Mouse (Mus musculus) C2C12 (cell line): ENCODE measurements around the gene Txndc2. TPM values are rescaled to one million over a fixed set of nuclear protein-coding genes. Genes with fewer than 3 reads are reported as not detected.
A peak's percentile ranks its signal among the peaks of the same experiment; 100 is the strongest.

Source experiments
- H3K27me3 ChIP-seq: one replicate; pipeline ENCODE4 v1.6.1; 2011; ENCODE audit not compliant: control insufficient read depth, insufficient read depth, insufficient read length
- H3K36me3 ChIP-seq: one replicate; pipeline ENCODE4 v1.6.1; 2011; ENCODE audit not compliant: control insufficient read depth, insufficient read depth
- H3K4me3 ChIP-seq: one replicate; pipeline ENCODE4 v1.5.1; 2011; ENCODE audit warnings: mild to moderate bottlenecking, control low read depth; ENCODE audit not compliant: poor library complexity, insufficient read depth, severe bottlenecking
- H3K79me2 ChIP-seq: one replicate; pipeline ENCODE4 v1.6.1; 2011; ENCODE audit not compliant: control insufficient read depth, insufficient read depth
- H3K79me3 ChIP-seq: one replicate; pipeline ENCODE4 v1.6.1; 2011; ENCODE audit warnings: low read depth, control low read depth
- H3ac ChIP-seq: one replicate; pipeline ENCODE3; 2011; ENCODE audit warnings: low read depth; ENCODE audit not compliant: control insufficient read depth, insufficient read length
- CEBPB ChIP-seq: IDR thresholded peaks from one replicate; pipeline ENCODE4 v1.6.1; 2011; ENCODE audit warnings: low read depth, mild to moderate bottlenecking, control low read depth, moderate library complexity
- CTCF ChIP-seq: IDR thresholded peaks from one replicate; pipeline ENCODE4 v1.5.1; 2011; ENCODE audit not compliant: control insufficient read depth, insufficient read depth, insufficient read length
- FOSL1 ChIP-seq: IDR thresholded peaks from one replicate; pipeline ENCODE4 v1.8.0; 2011; ENCODE audit warnings: mild to moderate bottlenecking, low read length; ENCODE audit not compliant: poor library complexity, insufficient read depth, severe bottlenecking
- MAX ChIP-seq: IDR thresholded peaks from one replicate; pipeline ENCODE4 v1.6.1; 2011; ENCODE audit warnings: mild to moderate bottlenecking, control low read depth
- MYOD1 ChIP-seq: IDR thresholded peaks from one replicate; pipeline ENCODE4 v1.6.1; 2011; ENCODE audit warnings: low read depth; ENCODE audit not compliant: control insufficient read depth, insufficient read length
- MYOG ChIP-seq: IDR thresholded peaks from one replicate; pipeline ENCODE4 v1.6.1; 2011; ENCODE audit not compliant: control insufficient read depth, insufficient read length; ENCODE audit errors: extremely low read depth
- USF1 ChIP-seq: IDR thresholded peaks from one replicate; pipeline ENCODE4 v1.6.1; 2011; ENCODE audit warnings: low read depth, mild to moderate bottlenecking, control low read depth, moderate library complexity
- polyA plus RNA-seq: library from polyadenylated mRNA; unstranded; fragments of >200 nt; fragmentation: generic; extraction: Trizol; gene quantifications from one replicate; pipeline ENCODE4 v1.2.1, GENCODE M21; 2012; ENCODE audit warnings: missing spikeins

Gene Txndc2
- polyA plus RNA-seq, 1 experiment, result 0.12 TPM

DNA sequence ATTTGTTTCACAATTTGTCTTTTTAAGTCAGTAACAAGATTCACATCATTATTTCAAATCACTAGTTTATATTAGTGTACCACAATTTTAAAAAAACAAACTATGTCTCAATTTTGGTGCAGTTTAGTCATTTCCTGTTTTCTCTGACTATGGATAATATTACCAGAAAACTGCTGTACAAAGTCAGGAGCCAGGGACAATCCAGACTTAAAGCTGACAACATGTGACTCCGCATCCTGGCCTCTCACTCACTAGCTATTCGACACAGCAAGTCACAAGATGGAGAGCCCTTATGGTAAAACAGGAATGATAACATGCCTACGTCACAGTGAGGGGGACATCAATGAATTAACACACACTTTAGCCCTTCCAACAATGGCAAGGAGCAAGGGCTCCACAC, 20.7 kb upstream of the Txndc2 start:
- H3K27me3 ChIP-seq, result no peaks in the 10 kb centered on the region
- peaks cover 23% of the 10 kb centered on the region for H3K36me3 ChIP-seq
- H3K4me3 ChIP-seq, result no peak overlapping the region
- H3K79me3 ChIP-seq, result peaks cover 17% of the 10 kb centered on the region
- H3ac ChIP-seq, result no peak overlapping the region
- peaks cover 47% of the 10 kb centered on the region for H3K79me2 ChIP-seq
- TF ChIP-seq MYOD1 (no peak), CTCF (no peak), MAX (no peak), MYOG (no peak), USF1 (peak; percentile 65), CEBPB (peak; percentile 45), FOSL1 (no peak)

DNA sequence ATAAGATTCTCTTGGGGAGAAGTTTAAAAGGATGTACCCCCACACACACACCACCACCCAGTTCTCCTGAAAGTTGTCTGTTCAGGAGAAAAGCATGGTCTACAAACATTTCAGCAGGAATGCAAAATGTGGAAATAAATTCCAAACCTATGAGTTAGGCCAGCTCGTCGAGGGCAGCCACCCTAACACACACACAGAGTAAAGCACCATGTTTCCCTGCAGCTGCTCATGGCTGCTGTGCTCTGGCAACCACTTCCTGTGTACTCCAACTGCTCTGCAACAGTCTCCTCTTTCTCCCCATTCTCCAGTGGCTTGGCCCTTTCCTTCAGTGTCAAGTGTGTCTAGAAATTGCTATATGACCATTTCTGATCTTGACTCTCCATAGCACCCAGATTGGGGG, 16.4 kb upstream of the Txndc2 start:
- Histone ChIP-seq H3K27me3 (no peaks in the 10 kb centered on the region), H3K36me3 (peaks cover 16% of the 10 kb centered on the region), H3K79me3 (peaks cover 7% of the 10 kb centered on the region), H3K4me3 (no peak overlapping the region), H3ac (no peak overlapping the region), H3K79me2 (peaks cover 33% of the 10 kb centered on the region)
- TF ChIP-seq MAX, result peak; percentile 25
- TF ChIP-seq CTCF, result no peak
- peak; percentile 80 for TF ChIP-seq MYOD1
- TF ChIP-seq USF1, result no peak
- TF ChIP-seq FOSL1, result no peak
- no peak for TF ChIP-seq MYOG
- peak; percentile 14 for TF ChIP-seq CEBPB

DNA sequence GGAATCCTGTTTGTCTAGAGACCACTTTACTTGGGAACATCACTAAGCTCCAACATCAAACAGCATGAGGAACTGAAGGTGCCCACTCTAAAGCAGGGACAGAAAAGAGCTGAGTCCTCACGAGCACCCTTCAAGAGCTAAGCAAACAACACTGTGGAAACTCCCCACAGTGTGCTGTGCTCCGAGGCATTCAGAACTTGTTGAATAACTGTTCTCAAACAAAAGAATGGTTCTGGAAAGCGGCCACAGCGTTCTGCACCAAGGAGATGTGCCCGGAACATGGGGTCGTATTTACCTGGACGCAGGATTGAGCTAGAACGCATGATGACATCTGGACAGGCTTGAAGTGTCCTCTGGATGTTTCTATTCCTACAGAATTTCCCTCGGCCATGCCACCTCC, 16.0 kb upstream of the Txndc2 start:
- Histone ChIP-seq H3ac (no peak overlapping the region), H3K36me3 (peaks cover 21% of the 10 kb centered on the region), H3K4me3 (no peak overlapping the region), H3K27me3 (no peaks in the 10 kb centered on the region), H3K79me2 (peaks cover 29% of the 10 kb centered on the region), H3K79me3 (peaks cover 4% of the 10 kb centered on the region)
- TF ChIP-seq MAX (no peak), MYOG (no peak), MYOD1 (no peak), FOSL1 (no peak), USF1 (no peak), CEBPB (no peak), CTCF (no peak)

DNA sequence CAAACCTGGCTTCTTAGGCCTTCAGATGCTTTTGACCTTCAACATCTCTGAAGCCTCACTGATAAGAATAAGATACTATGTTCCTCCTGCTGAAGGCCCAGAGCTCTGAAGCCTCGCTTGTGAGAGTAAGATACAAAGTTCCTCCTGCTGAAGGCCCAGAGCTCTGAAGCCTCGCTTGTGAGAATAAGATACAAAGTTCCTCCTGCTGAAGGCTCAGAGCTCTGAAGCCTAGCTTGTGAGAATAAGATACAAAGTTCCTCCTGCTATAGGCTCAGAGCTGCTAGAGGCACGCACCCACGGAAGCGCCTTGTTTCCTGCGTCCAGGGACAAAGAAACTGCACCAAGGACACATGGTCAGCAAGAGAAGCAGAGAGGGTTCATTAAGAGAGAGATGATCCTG, 14.8 kb upstream of the Txndc2 start:
- H3K79me2 ChIP-seq, result peaks cover 20% of the 10 kb centered on the region
- H3ac ChIP-seq, result no peak overlapping the region
- H3K4me3 ChIP-seq, result no peak overlapping the region
- H3K36me3 ChIP-seq, result peaks cover 27% of the 10 kb centered on the region
- TF ChIP-seq MAX (no peak), MYOD1 (no peak), CTCF (no peak), MYOG (no peak), USF1 (no peak), FOSL1 (no peak), CEBPB (no peak)
- H3K79me3 ChIP-seq, result peaks cover 2% of the 10 kb centered on the region
- no peaks in the 10 kb centered on the region for H3K27me3 ChIP-seq

DNA sequence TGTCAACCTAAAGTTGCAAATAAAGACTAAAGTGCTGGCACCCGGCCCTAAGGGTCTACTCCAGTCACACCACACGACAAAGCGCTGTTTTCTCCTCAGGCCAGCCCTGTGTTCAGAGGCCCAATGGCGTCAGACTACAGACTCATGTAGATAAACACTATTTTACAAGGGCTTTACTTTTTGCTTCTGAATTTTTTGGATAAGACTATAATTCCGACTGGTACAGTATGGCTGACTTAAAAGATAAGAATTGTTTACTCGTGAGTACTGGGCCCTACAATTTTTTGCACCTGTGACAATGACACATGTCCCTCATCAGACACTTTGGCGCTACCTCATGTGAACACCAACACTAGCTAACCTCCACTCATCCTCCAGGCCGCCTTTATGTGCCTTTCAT, 14.1 kb upstream of the Txndc2 start:
- no peaks in the 10 kb centered on the region for H3K27me3 ChIP-seq
- TF ChIP-seq USF1 (no peak), CTCF (no peak), CEBPB (no peak), MAX (no peak), MYOG (no peak), MYOD1 (no peak)
- H3ac ChIP-seq, result no peak overlapping the region
- peaks cover 18% of the 10 kb centered on the region for H3K79me2 ChIP-seq
- peaks cover 2% of the 10 kb centered on the region for H3K79me3 ChIP-seq
- H3K36me3 ChIP-seq, result peaks cover 34% of the 10 kb centered on the region
- H3K4me3 ChIP-seq, result no peak overlapping the region

DNA sequence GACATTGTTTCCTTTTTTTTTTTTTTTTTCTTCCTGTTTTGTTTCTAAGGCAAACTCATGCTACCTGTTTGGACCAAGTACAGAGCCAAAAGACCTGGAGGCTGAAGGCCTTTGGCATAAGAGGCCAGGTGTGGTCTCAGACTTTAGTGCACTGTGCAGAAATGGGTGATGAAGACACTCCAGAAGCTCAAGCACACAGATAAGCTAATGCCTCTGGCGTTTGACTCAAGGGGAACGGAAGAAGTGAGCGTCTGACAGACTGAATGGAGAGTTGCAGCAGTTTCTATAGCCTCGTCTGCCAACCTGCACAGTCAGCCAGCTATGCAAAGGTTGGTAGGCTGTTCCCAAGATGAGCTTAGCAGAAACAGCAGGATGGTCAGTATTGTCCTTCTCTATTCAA, 13.6 kb upstream of the Txndc2 start:
- Histone ChIP-seq H3K79me2 (peaks cover 18% of the 10 kb centered on the region), H3K79me3 (peaks cover 2% of the 10 kb centered on the region), H3ac (no peak overlapping the region), H3K4me3 (no peak overlapping the region), H3K27me3 (no peaks in the 10 kb centered on the region), H3K36me3 (peaks cover 38% of the 10 kb centered on the region)
- TF ChIP-seq MYOG, result no peak
- no peak for TF ChIP-seq CEBPB
- TF ChIP-seq CTCF, result no peak
- no peak for TF ChIP-seq MYOD1
- no peak for TF ChIP-seq MAX
- TF ChIP-seq USF1, result no peak
- TF ChIP-seq FOSL1, result no peak
